ENCODE assay signal across 27 mouse cellular contexts in genomic region chr6:107394611-107395010, GRCm38 (mm10).
A peak's percentile ranks its signal among the peaks of the same experiment; 100 is the strongest.
DNase-seq lines count a peak whose midpoint lies in the region; ATAC-seq lines count a peak whose summit lies in the region.
"Had no signal": no experiment of that assay in that cellular context is flagged by ENCODE, and none has a peak within 500 bp of the region (broad histone marks: within the 10 kb centered on the region; RNA-seq: fewer than 3 reads in every experiment).

No protein-coding gene starts in this region.

- WGBS in neural tube, embryonic 12.5 days, result 57% methylated on average over 2 of the region's 2 CpGs
- 47% methylated on average over 2 of the region's 2 CpGs for WGBS in neural tube, embryonic 15.5 days

- peaks cover 5% of the 10 kb centered on the region; the same call in 1 of the 2 replicates for H3K4me1 ChIP-seq in neural tube, embryonic 12.5 days
- H3K4me1 ChIP-seq in neural tube, embryonic 15.5 days, result no peaks in the 10 kb centered on the region
- H3K4me1 ChIP-seq: heart, embryonic 12.5 days; hindbrain, embryonic 15.5 days; intestine, embryonic 15.5 days; kidney, embryonic 15.5 days; limb, embryonic 15.5 days; megakaryocyte, embryonic 14.5 days; midbrain, embryonic 15.5 days had no signal

- H3K9ac ChIP-seq in neural tube, embryonic 12.5 days, result no peak overlapping the region
- no peak overlapping the region for H3K9ac ChIP-seq in neural tube, embryonic 15.5 days (replicated peaks)
- H3K9ac ChIP-seq: heart, embryonic 12.5 days; hindbrain, embryonic 15.5 days; intestine, embryonic 15.5 days; kidney, embryonic 15.5 days; limb, embryonic 15.5 days; liver, embryonic 14.5 days; lung, embryonic 14.5 days; midbrain, embryonic 15.5 days had no signal

- H3K27ac ChIP-seq in neural tube, embryonic 12.5 days, result no peak overlapping the region
- H3K27ac ChIP-seq in neural tube, embryonic 15.5 days (replicated peaks), result no peak overlapping the region
- H3K27ac ChIP-seq: forebrain, embryonic 10.5 days; hindbrain, embryonic 15.5 days; intestine, embryonic 15.5 days; kidney, embryonic 15.5 days; left cerebral cortex, adult 2 months; limb, embryonic 15.5 days; liver, embryonic 14.5 days; midbrain, embryonic 15.5 days had no signal

- 0 out of 2 replicates have a peak, but pooled peaks have one; percentile 53 for ATAC-seq in neural tube, embryonic 12.5 days (ENCODE audit: low FRiP score, low read depth)
- no peak for ATAC-seq in neural tube, embryonic 15.5 days (ENCODE audit: low FRiP score)
- ATAC-seq: forebrain, embryonic 16.5 days; intestine, embryonic 15.5 days; midbrain, embryonic 15.5 days had no signal

- H3K4me3 ChIP-seq in neural tube, embryonic 12.5 days, result no peak overlapping the region
- no peak overlapping the region for H3K4me3 ChIP-seq in neural tube, embryonic 15.5 days (replicated peaks)
- H3K4me3 ChIP-seq: forebrain, embryonic 10.5 days; heart, embryonic 12.5 days; hindbrain, embryonic 15.5 days; intestine, embryonic 15.5 days; kidney, embryonic 15.5 days; left cerebral cortex, adult 2 months; limb, embryonic 15.5 days; megakaryocyte, embryonic 14.5 days; midbrain, embryonic 15.5 days had no signal

- H3K27me3 ChIP-seq in neural tube, embryonic 12.5 days (replicated peaks), result no peaks in the 10 kb centered on the region
- no peaks in the 10 kb centered on the region for H3K27me3 ChIP-seq in neural tube, embryonic 15.5 days (replicated peaks)
- H3K27me3 ChIP-seq: heart, embryonic 12.5 days; hindbrain, embryonic 15.5 days; intestine, embryonic 15.5 days; kidney, embryonic 15.5 days; limb, embryonic 15.5 days; megakaryocyte, embryonic 14.5 days; midbrain, embryonic 15.5 days had no signal

- no peaks in the 10 kb centered on the region for H3K9me3 ChIP-seq in neural tube, embryonic 12.5 days
- no peaks in the 10 kb centered on the region for H3K9me3 ChIP-seq in neural tube, embryonic 15.5 days (replicated peaks)
- H3K9me3 ChIP-seq: forebrain, embryonic 10.5 days; heart, embryonic 12.5 days; hindbrain, embryonic 15.5 days; intestine, embryonic 15.5 days; kidney, embryonic 15.5 days; limb, embryonic 15.5 days; megakaryocyte, embryonic 14.5 days; midbrain, embryonic 15.5 days had no signal

- H3K36me3 ChIP-seq in neural tube, embryonic 12.5 days, result no peaks in the 10 kb centered on the region
- no peaks in the 10 kb centered on the region for H3K36me3 ChIP-seq in neural tube, embryonic 15.5 days
- H3K36me3 ChIP-seq: forebrain, embryonic 10.5 days; heart, embryonic 12.5 days; hindbrain, embryonic 15.5 days; intestine, embryonic 15.5 days; kidney, embryonic 15.5 days; limb, embryonic 15.5 days; midbrain, embryonic 15.5 days had no signal

- no peak overlapping the region for H3K4me2 ChIP-seq in neural tube, embryonic 12.5 days (replicated peaks)
- H3K4me2 ChIP-seq in neural tube, embryonic 15.5 days, result no peak overlapping the region
- H3K4me2 ChIP-seq: heart, embryonic 12.5 days; hindbrain, embryonic 15.5 days; intestine, embryonic 15.5 days; kidney, embryonic 15.5 days; limb, embryonic 15.5 days; lung, embryonic 14.5 days; midbrain, embryonic 15.5 days had no signal

- peak; percentile 21 for DNase-seq in embryo, embryonic 10 days (ENCODE audit: low spot score)
- no peak for DNase-seq in embryo, embryonic 9.5 days (ENCODE audit: extremely low spot score)
- DNase-seq in cerebellum, postnatal 25 days, result peak; percentile 29 to 38
- DNase-seq in mesoderm, embryonic 11.5 days (ENCODE audit: low read depth, low spot score), result peak; percentile 77
- no peak for DNase-seq in kidney, postnatal 36 days
- DNase-seq in kidney, adult 11 months, result no peak
- DNase-seq: adrenal gland, postnatal 10 days; gastrocnemius, postnatal 14 days; heart, adult 11 months; heart, postnatal 10 days; layer of hippocampus, adult 9-11 months; lung, embryonic 14.5 days; right cerebral cortex, postnatal 14 days; thymus, postnatal 36 days had no signal

Comparison
In these comparisons a context has a peak if more than half of its experiments do, and no peak if none do; other contexts are left out.
1. DNase-seq: peak in embryo, embryonic 10 days (single experiment), cerebellum, postnatal 25 days (2 of 2) and mesoderm, embryonic 11.5 days (single experiment); none in embryo, embryonic 9.5 days (single experiment), kidney, postnatal 36 days (0 of 2) and kidney, adult 11 months (single experiment).